Mouse (Mus musculus): ENCODE measurements around the gene Stx3. TPM values are rescaled to one million over a fixed set of nuclear protein-coding genes. Genes with fewer than 3 reads are reported as not detected.

Gene Stx3
- polyA plus RNA-seq, 1 experiment from 2014 or later, result 6.4 TPM

- H3K4me3 ChIP-seq (ENCODE audit: low read length), result peak overlapping the region; percentile 70; the same call in 1 of the 2 replicates
- H3K9ac ChIP-seq (ENCODE audit: low read length), result no peak overlapping the region
- ATAC-seq (replicated peaks; ENCODE audit: extremely low read depth, insufficient read depth, low FRiP score), result no peak
- peaks cover 7% of the 10 kb centered on the region; the same call in 1 of the 2 replicates for H3K36me3 ChIP-seq (ENCODE audit: control insufficient read depth, insufficient read depth)
- H3K4me2 ChIP-seq (ENCODE audit: low read depth, low read length), result peak overlapping the region; percentile 75
- H3K9me3 ChIP-seq (replicated peaks; ENCODE audit: control insufficient read depth, low read length), result no peaks in the 10 kb centered on the region
- peaks cover 6% of the 10 kb centered on the region for H3K4me1 ChIP-seq (ENCODE audit: control insufficient read depth, insufficient read depth, low read length)
- no peak overlapping the region for H3K27ac ChIP-seq (ENCODE audit: low read length)
- WGBS, result 84% methylated on average over 5 of the region's 5 CpGs
- H3K27me3 ChIP-seq (ENCODE audit: control insufficient read depth, insufficient read depth, low read length), result no peaks in the 10 kb centered on the region
Observed at GRCm38 (mm10) chr19:11769257-11769920, 49.8 kb downstream of the Stx3 start.

GRCm38 (mm10) chr19:11768163-11768562 is 51.0 kb downstream of the Stx3 start:
- no peaks in the 10 kb centered on the region for H3K9me3 ChIP-seq (replicated peaks; ENCODE audit: control insufficient read depth, low read length)
- H3K27me3 ChIP-seq (ENCODE audit: control insufficient read depth, insufficient read depth, low read length), result no peaks in the 10 kb centered on the region
- 0 out of 2 replicates have a peak, but pooled peaks cover 2% of the 10 kb centered on the region for H3K36me3 ChIP-seq (ENCODE audit: control insufficient read depth, insufficient read depth)
- H3K27ac ChIP-seq (ENCODE audit: low read length), result no peak overlapping the region
- no peak overlapping the region for H3K4me2 ChIP-seq (ENCODE audit: low read depth, low read length)
- 4% methylated on average over 3 of the region's 3 CpGs for WGBS
- peaks cover 6% of the 10 kb centered on the region for H3K4me1 ChIP-seq (ENCODE audit: control insufficient read depth, insufficient read depth, low read length)
- no peak for ATAC-seq (replicated peaks; ENCODE audit: extremely low read depth, insufficient read depth, low FRiP score)
- no peak overlapping the region for H3K4me3 ChIP-seq (ENCODE audit: low read length)
- H3K9ac ChIP-seq (ENCODE audit: low read length), result no peak overlapping the region

DNA sequence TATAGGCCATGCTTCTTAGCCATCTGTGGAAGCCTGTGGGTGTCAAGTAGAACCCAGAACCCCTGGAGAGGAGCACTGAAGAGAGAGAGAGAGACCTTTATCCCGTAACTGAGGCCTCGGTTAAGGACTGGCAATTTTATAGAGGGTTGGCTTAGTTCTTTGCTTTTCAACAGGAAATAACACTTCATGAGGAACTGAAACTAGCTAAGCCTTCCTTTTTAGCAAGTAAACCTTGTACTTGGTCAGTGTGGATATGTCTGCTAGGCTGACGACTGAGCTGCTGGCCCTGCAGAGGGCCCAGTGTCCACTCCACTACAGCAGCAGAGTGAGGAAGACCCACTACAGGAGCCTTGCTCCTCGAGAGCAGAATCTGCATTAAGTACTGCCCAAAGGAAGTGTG is 52.8 kb downstream of the Stx3 start:
- peaks cover 6% of the 10 kb centered on the region for H3K4me1 ChIP-seq (ENCODE audit: control insufficient read depth, insufficient read depth, low read length)
- H3K36me3 ChIP-seq (ENCODE audit: control insufficient read depth, insufficient read depth), result no peaks in the 10 kb centered on the region
- no peak overlapping the region for H3K4me2 ChIP-seq (ENCODE audit: low read depth, low read length)
- WGBS, result 55% methylated on average over 4 of the region's 4 CpGs
- ATAC-seq (replicated peaks; ENCODE audit: extremely low read depth, insufficient read depth, low FRiP score), result no peak
- H3K27me3 ChIP-seq (ENCODE audit: control insufficient read depth, insufficient read depth, low read length), result no peaks in the 10 kb centered on the region
- no peak overlapping the region for H3K4me3 ChIP-seq (ENCODE audit: low read length)
- H3K9me3 ChIP-seq (replicated peaks; ENCODE audit: control insufficient read depth, low read length), result no peaks in the 10 kb centered on the region
- no peak overlapping the region for H3K9ac ChIP-seq (ENCODE audit: low read length)
- H3K27ac ChIP-seq (ENCODE audit: low read length), result no peak overlapping the region

- no peaks in the 10 kb centered on the region for H3K4me1 ChIP-seq (ENCODE audit: control insufficient read depth, insufficient read depth, low read length)
- no peak overlapping the region for H3K9ac ChIP-seq (ENCODE audit: low read length)
- H3K27ac ChIP-seq (ENCODE audit: low read length), result no peak overlapping the region
- 70% methylated on average over 3 of the region's 3 CpGs for WGBS
- no peaks in the 10 kb centered on the region for H3K27me3 ChIP-seq (ENCODE audit: control insufficient read depth, insufficient read depth, low read length)
- H3K36me3 ChIP-seq (ENCODE audit: control insufficient read depth, insufficient read depth), result no peaks in the 10 kb centered on the region
- no peak overlapping the region for H3K4me2 ChIP-seq (ENCODE audit: low read depth, low read length)
- no peak for ATAC-seq (replicated peaks; ENCODE audit: extremely low read depth, insufficient read depth, low FRiP score)
- no peaks in the 10 kb centered on the region for H3K9me3 ChIP-seq (replicated peaks; ENCODE audit: control insufficient read depth, low read length)
- no peak overlapping the region for H3K4me3 ChIP-seq (ENCODE audit: low read length)
Observed at GRCm38 (mm10) chr19:11765059-11765458, 54.1 kb downstream of the Stx3 start.

DNA sequence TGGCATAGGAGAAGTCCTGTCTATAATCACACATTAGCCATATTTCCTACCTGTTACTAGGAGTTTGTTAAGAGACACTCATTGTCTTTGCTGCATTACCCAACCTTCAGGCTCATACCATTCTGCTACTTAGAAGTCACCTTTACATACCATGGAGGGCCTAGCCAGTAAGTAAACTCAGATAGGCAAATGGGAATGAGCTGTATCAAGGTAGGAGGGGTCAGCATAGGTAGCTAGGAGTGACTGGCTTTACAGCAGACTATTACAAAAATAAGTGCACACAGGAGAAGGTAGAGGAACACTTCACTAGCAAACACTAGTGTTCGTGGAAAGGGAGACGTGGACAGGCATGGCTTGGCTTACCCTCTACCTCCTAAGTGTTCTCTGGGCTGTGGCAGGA is 71.9 kb downstream of the Stx3 start, which contains the start of gene Gif:
Gene Gif (plus strand): TSS at position 257 of the 400 bp plus-strand sequence.
- Histone ChIP-seq H3K4me1 (ENCODE audit: control insufficient read depth, insufficient read depth, low read length) (no peaks in the 10 kb centered on the region), H3K36me3 (ENCODE audit: control insufficient read depth, insufficient read depth) (no peaks in the 10 kb centered on the region), H3K4me3 (ENCODE audit: low read length) (no peak within 1 kb of the TSS), H3K27me3 (ENCODE audit: control insufficient read depth, insufficient read depth, low read length) (no peaks in the 10 kb centered on the region), H3K27ac (ENCODE audit: low read length) (no peak within 1 kb of the TSS), H3K9ac (ENCODE audit: low read length) (no peak within 1 kb of the TSS), H3K4me2 (ENCODE audit: low read depth, low read length) (no peak within 1 kb of the TSS), H3K9me3 (replicated peaks; ENCODE audit: control insufficient read depth, low read length) (no peaks in the 10 kb centered on the region)
- ATAC-seq (replicated peaks; ENCODE audit: extremely low read depth, insufficient read depth, low FRiP score), result no peak
- 66% methylated on average over 2 of the region's 2 CpGs for WGBS

DNA sequence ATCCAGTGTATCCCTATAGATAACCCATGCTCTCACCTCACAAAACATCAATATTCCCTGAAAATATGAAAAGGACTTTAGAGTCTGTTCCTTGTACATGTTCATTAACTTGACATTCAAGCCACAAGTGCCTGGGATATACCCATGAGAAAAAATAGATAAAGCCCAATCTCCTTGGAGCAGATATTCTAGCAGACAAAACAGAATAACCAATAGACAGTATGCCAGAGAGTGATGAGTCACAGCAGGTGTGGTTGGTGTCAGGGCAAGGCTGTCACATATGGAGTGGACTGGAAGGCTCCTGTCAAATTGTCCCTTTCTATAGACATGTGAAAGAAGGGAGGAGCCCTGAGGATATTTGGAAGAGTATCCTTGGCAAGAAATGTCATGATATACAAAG is 73.5 kb downstream of the Stx3 start:
- H3K9ac ChIP-seq (ENCODE audit: low read length), result no peak overlapping the region
- no peaks in the 10 kb centered on the region for H3K4me1 ChIP-seq (ENCODE audit: control insufficient read depth, insufficient read depth, low read length)
- no peak overlapping the region for H3K4me3 ChIP-seq (ENCODE audit: low read length)
- H3K36me3 ChIP-seq (ENCODE audit: control insufficient read depth, insufficient read depth), result no peaks in the 10 kb centered on the region
- H3K27me3 ChIP-seq (ENCODE audit: control insufficient read depth, insufficient read depth, low read length), result no peaks in the 10 kb centered on the region
- no peak for ATAC-seq (replicated peaks; ENCODE audit: extremely low read depth, insufficient read depth, low FRiP score)
- no peak overlapping the region for H3K27ac ChIP-seq (ENCODE audit: low read length)
- no peak overlapping the region for H3K4me2 ChIP-seq (ENCODE audit: low read depth, low read length)
- no peaks in the 10 kb centered on the region for H3K9me3 ChIP-seq (replicated peaks; ENCODE audit: control insufficient read depth, low read length)

DNA sequence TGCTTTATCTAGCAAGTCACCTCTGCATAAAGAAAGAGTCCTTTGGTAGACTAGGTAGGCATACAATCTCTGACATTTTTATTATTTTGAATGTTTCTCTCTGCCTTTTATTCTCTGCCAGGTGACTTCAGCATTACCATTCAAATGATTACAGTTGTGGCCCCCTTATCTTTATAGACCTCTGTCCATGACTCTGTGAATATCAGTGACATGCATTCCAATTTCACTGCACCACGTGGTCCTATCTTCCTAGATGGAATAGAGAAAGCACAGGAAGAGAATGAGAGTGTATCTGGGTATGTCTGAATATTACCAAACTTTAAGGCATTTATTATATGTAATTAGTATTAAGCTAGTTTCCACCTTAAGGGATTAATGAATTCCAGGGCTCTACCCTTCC is 82.7 kb downstream of the Stx3 start:
- WGBS, result 24% methylated on average over 1 of the region's 1 CpGs
- Histone ChIP-seq H3K27ac (ENCODE audit: low read length) (no peak overlapping the region), H3K36me3 (ENCODE audit: control insufficient read depth, insufficient read depth) (no peaks in the 10 kb centered on the region), H3K27me3 (ENCODE audit: control insufficient read depth, insufficient read depth, low read length) (no peaks in the 10 kb centered on the region), H3K4me3 (ENCODE audit: low read length) (no peak overlapping the region), H3K4me1 (ENCODE audit: control insufficient read depth, insufficient read depth, low read length) (no peaks in the 10 kb centered on the region), H3K4me2 (ENCODE audit: low read depth, low read length) (no peak overlapping the region), H3K9ac (ENCODE audit: low read length) (no peak overlapping the region), H3K9me3 (replicated peaks; ENCODE audit: control insufficient read depth, low read length) (no peaks in the 10 kb centered on the region)
- no peak for ATAC-seq (replicated peaks; ENCODE audit: extremely low read depth, insufficient read depth, low FRiP score)

GRCm38 (mm10) chr19:11730278-11730677 is 88.9 kb downstream of the Stx3 start:
- Histone ChIP-seq H3K4me2 (ENCODE audit: low read depth, low read length) (no peak overlapping the region), H3K9ac (ENCODE audit: low read length) (no peak overlapping the region), H3K4me3 (ENCODE audit: low read length) (no peak overlapping the region)

GRCm38 (mm10) chr19:11727304-11727703 is 91.9 kb downstream of the Stx3 start:
- no peak overlapping the region for H3K4me3 ChIP-seq (ENCODE audit: low read length)
- no peak for ATAC-seq (replicated peaks; ENCODE audit: extremely low read depth, insufficient read depth, low FRiP score)
- no peaks in the 10 kb centered on the region for H3K4me1 ChIP-seq (ENCODE audit: control insufficient read depth, insufficient read depth, low read length)
- no peak overlapping the region for H3K4me2 ChIP-seq (ENCODE audit: low read depth, low read length)
- no peaks in the 10 kb centered on the region for H3K9me3 ChIP-seq (replicated peaks; ENCODE audit: control insufficient read depth, low read length)
- no peak overlapping the region for H3K9ac ChIP-seq (ENCODE audit: low read length)
- no peaks in the 10 kb centered on the region for H3K36me3 ChIP-seq (ENCODE audit: control insufficient read depth, insufficient read depth)
- no peak overlapping the region for H3K27ac ChIP-seq (ENCODE audit: low read length)
- no peaks in the 10 kb centered on the region for H3K27me3 ChIP-seq (ENCODE audit: control insufficient read depth, insufficient read depth, low read length)
- WGBS, result 82% methylated on average over 5 of the region's 5 CpGs

More at GRCm38 (mm10) chr19:11730278-11730677, 88.9 kb downstream of the Stx3 start:
- Histone ChIP-seq H3K9me3 (replicated peaks; ENCODE audit: control insufficient read depth, low read length) (no peaks in the 10 kb centered on the region), H3K27ac (ENCODE audit: low read length) (no peak overlapping the region), H3K27me3 (ENCODE audit: control insufficient read depth, insufficient read depth, low read length) (no peaks in the 10 kb centered on the region), H3K4me1 (ENCODE audit: control insufficient read depth, insufficient read depth, low read length) (no peaks in the 10 kb centered on the region), H3K36me3 (ENCODE audit: control insufficient read depth, insufficient read depth) (no peaks in the 10 kb centered on the region)
- ATAC-seq (replicated peaks; ENCODE audit: extremely low read depth, insufficient read depth, low FRiP score), result no peak
- 61% methylated on average over 1 of the region's 1 CpGs for WGBS

Measured in heart, embryonic 16.5 days (tissue).